Mouse (Mus musculus) megakaryocyte, embryonic 14.5 days (primary cell): ENCODE results near the gene Crtc1. TPM values are rescaled to one million over a fixed set of nuclear protein-coding genes. Genes with fewer than 3 reads are reported as not detected.

Experiments used
- H3K27me3 ChIP-seq: replicated peaks from 2 replicates; pipeline ENCODE3; 2012; ENCODE audit warnings: inconsistent platforms
- H3K36me3 ChIP-seq: replicated peaks from 2 replicates; pipeline ENCODE3; 2012; ENCODE audit warnings: low read length, inconsistent platforms, mixed read lengths
- H3K4me1 ChIP-seq: 2 replicates; pipeline ENCODE4 v1.6.1; 2012; ENCODE audit warnings: inconsistent platforms
- H3K4me3 ChIP-seq: replicated peaks from 2 replicates; pipeline ENCODE3; 2012; ENCODE audit warnings: moderate library complexity, mild to moderate bottlenecking, inconsistent platforms
- H3K9me3 ChIP-seq: 2 replicates; pipeline ENCODE4 v1.6.1; 2012; ENCODE audit warnings: inconsistent platforms
- FLI1 ChIP-seq: IDR thresholded peaks from 2 replicates; pipeline ENCODE4 v1.6.1; 2012; ENCODE audit warnings: low read length, inconsistent platforms, mixed read lengths
- GATA1 ChIP-seq: IDR thresholded peaks from 3 replicates; pipeline ENCODE4 v1.6.1; 2012; ENCODE audit warnings: mixed read lengths, low read length, inconsistent platforms, borderline replicate concordance
- polyA plus RNA-seq: library from polyadenylated mRNA; stranded (reverse); fragments of >175 nt; gene quantifications from 2 replicates; pipeline ENCODE4 v1.2.3, GENCODE M21; 2012; ENCODE audit warnings: low replicate concordance; ENCODE audit not compliant: insufficient read depth

Crtc1 gene
- polyA plus RNA-seq, 1 experiment = 17.9 TPM

DNA sequence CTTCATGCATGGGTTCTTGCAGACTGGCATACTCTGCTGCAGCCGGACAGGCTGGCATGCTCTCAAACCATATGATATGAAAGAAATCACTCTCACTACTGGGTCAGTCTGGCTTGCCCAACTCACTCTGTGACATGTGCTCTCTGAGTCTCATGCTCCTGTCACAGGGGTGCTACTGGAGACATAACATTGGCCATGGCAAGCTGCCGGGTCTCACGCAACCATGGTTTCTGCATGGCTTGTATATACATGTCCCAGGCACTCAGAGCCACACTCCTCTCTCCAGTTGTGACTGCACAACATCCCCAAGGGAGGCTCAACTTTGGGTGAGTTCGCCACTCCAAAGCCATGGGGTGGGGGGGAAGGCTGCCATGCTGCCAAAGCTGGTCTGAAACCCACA is 8.2 kb downstream of the Crtc1 start:
- peaks cover 59% of the 10 kb centered on the region for H3K36me3 ChIP-seq
- TF ChIP-seq FLI1 = no peak
- TF ChIP-seq GATA1 = no peak
- H3K9me3 ChIP-seq = no peaks in the 10 kb centered on the region
- H3K4me1 ChIP-seq = peaks cover 97% of the 10 kb centered on the region
- no peak overlapping the region for H3K4me3 ChIP-seq
- no peaks in the 10 kb centered on the region for H3K27me3 ChIP-seq

DNA sequence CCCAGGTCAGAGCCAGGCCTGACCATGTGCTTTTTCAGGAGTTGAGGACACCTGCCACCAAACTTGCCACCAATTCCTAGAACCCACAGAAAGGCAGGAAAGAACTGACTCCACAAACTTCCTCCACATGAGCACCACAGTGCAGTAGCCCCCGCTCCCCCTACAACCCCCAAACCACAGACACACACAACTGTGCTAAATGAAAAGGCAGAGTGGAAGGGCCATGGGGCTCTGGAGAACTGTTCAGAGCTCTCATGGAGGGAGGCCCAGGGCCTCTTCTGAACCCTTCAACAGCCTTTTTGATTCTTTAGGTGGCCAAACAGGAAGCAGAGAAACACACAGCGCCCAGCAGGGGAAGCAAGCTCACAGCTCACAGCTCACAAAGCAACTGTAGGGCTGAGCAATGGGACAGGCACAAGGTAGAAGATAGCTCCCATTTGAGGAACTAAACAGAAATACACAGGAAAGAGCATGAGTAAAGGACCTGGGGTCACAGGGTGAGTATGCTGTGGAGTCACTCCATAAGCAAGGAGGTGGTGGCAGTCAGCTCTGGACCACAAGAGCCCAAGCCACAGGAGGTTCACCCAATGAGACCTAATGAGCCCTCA is 13.0 kb downstream of the Crtc1 start:
- Histone ChIP-seq H3K4me1 (peaks cover 97% of the 10 kb centered on the region), H3K9me3 (no peaks in the 10 kb centered on the region), H3K27me3 (no peaks in the 10 kb centered on the region), H3K36me3 (peaks cover 40% of the 10 kb centered on the region), H3K4me3 (peak overlapping the region; percentile 4)
- no peak for TF ChIP-seq FLI1
- no peak for TF ChIP-seq GATA1

DNA sequence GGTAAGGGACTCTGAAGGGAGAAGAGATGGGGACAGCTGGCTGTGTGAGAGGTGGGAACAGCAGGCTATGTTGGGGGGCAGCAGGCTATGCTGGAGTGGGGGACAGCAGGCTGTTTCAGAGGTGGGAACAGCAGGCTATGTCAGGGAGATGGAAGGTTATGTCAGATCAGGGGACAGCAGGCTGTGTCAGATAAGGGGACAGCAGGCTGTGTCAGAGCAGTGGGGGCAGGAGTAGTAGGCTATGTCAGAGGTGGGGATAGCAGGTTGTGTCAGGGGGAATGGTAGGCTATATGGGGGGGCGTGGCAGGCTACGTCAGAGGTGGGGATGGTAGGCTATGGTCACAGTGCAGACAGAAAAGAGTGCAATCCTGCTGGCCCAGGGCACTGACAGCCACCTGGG is 16.7 kb downstream of the Crtc1 start:
- Histone ChIP-seq H3K9me3 (no peaks in the 10 kb centered on the region), H3K4me1 (peaks cover 100% of the 10 kb centered on the region), H3K36me3 (peaks cover 31% of the 10 kb centered on the region), H3K4me3 (peak overlapping the region; percentile 71), H3K27me3 (no peaks in the 10 kb centered on the region)
- no peak for TF ChIP-seq GATA1
- no peak for TF ChIP-seq FLI1

DNA sequence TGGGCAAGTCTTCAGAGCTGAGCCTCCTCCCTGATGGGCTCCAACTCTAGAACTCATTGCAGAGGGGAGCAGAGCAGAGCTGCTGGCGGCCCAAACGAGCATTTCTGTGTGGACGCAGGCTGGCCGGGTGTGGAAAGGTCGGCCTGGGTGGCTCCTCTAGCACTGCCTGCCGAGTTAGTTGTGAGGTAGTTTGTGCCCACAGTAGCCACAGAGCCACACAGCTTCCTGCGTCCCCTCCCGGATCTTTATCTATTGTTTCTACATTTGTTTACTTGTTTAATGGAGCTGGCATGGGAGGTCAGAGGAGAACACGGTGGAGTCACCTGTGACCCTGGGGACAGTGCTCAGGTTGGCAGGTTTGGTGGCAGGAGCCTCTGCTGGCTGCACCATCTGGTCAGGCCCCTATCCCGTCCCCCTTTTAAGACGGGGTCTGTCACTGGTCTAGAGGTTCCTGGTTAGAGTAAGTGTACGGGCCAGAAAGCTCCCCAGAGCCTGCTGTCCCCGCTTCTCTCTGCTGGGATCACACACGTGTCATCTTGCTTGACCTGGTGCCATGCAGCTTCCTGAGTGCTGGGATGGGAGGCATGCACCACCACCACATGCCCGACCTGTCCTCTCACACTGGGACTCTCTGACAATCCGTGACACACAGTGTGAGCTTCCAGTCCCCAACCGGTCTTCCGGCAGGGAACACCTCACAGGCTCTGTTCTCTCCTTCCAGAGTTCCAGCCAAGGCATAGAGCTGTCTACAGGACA is 17.9 kb downstream of the Crtc1 start:
- Histone ChIP-seq H3K4me1 (peaks cover 100% of the 10 kb centered on the region), H3K27me3 (no peaks in the 10 kb centered on the region), H3K9me3 (no peaks in the 10 kb centered on the region), H3K36me3 (peaks cover 35% of the 10 kb centered on the region), H3K4me3 (peak overlapping the region; percentile 35)
- TF ChIP-seq FLI1 = no peak
- TF ChIP-seq GATA1 = no peak

DNA sequence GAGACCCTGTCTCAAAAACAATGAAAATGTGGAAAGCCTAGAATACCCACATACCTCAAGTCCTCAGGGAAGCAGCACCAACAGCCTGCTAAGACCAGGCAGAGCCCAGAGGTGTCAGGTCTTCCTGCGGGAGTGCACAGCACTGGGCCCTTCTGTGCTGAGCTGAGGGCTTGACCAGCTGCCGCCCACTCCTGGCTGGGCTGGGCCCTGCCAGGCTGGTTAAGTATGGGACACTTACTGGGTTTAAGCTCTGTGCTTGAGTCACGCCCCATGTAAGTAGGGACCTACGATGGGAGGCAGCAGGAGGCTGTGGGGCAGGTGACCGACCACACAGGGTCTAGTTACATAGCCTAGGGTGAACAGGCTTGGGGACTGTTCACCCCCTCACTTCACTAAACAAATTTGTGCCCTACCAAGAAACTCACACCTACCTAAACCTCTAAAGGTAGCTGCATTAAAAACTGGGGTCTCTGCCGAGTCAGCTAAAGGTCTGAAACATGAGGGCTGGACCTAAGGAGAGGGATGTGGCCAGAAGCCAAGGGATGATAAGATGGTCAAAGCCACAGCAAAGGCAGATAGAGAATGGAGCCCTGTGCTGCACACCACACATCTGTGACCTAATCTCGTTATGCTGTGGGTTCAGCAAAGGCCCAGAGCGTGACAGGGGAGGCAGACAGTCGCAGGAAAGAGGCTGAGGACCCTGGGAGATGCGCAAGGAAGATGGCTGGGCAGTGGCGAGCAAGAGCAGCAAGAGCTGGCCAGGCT is 19.3 kb downstream of the Crtc1 start:
- no peaks in the 10 kb centered on the region for H3K9me3 ChIP-seq
- no peaks in the 10 kb centered on the region for H3K27me3 ChIP-seq
- H3K4me1 ChIP-seq = peaks cover 100% of the 10 kb centered on the region
- H3K4me3 ChIP-seq = peak overlapping the region; percentile 82
- H3K36me3 ChIP-seq = peaks cover 34% of the 10 kb centered on the region
- no peak for TF ChIP-seq FLI1
- no peak for TF ChIP-seq GATA1

DNA sequence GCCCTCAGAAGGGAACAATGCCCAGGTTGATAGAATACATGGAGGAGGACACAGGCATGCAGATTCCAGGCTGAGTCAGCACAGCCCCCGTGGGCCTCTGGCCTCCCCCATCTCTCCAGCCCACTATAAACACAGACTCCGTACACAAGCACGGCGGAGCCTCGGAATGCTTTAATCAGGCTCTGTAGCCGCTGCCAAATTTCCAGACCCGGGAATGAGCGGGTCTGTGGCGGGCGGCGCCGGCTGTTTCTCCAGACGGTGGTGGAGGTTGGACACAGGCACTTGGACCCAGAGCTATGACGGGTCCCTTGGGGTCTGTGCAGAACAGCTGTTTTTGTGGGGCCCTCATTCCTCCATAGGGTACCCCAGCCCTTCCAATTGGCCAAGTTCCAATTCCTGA is 20.4 kb downstream of the Crtc1 start:
- Histone ChIP-seq H3K27me3 (no peaks in the 10 kb centered on the region), H3K9me3 (no peaks in the 10 kb centered on the region), H3K4me1 (peaks cover 98% of the 10 kb centered on the region), H3K36me3 (peaks cover 36% of the 10 kb centered on the region), H3K4me3 (no peak overlapping the region)
- TF ChIP-seq GATA1 (no peak), FLI1 (no peak)

DNA sequence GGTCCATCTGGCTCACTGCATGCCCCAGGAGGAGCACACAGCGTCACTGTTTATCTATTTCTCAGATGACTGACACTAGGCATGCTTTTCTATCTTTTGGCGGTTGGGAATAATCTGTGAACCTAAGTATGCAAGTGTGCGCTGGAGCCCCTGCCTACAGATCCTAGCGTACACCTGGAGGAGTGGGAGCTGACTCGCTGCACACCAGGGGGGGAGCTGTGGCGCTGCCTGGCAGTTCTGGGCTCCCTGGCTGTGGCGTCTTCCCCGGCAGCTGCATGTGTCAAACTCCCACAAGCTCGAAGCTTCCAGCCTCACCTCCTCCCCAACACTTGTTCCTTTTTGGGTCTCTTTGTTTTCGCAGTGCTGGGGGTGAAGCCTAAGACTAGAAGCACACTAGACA is 21.5 kb downstream of the Crtc1 start:
- Histone ChIP-seq H3K27me3 (no peaks in the 10 kb centered on the region), H3K9me3 (no peaks in the 10 kb centered on the region), H3K4me3 (no peak overlapping the region), H3K4me1 (peaks cover 98% of the 10 kb centered on the region), H3K36me3 (peaks cover 38% of the 10 kb centered on the region)
- TF ChIP-seq GATA1 = no peak
- no peak for TF ChIP-seq FLI1

DNA sequence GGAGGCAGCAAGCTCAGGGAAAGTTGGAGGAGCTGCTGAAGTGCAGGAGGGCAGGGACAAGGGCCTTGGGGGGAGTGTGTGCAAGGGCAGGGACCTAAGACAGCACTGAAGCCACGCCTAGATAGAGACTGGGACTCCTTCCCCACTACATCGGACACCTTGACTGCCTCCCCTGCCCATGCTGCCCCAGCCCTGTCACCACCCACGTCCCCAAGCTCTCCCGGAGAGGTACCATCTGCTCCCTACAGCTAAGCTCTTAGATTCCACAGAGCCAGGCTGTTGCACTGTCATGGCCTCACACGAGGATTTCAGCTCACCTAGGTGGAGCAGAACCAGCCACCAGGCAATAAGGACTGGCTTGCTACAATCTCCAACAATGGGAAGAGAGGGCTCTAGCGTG is 22.4 kb downstream of the Crtc1 start:
- Histone ChIP-seq H3K4me1 (peaks cover 98% of the 10 kb centered on the region), H3K36me3 (peaks cover 44% of the 10 kb centered on the region), H3K9me3 (no peaks in the 10 kb centered on the region), H3K27me3 (no peaks in the 10 kb centered on the region), H3K4me3 (peak overlapping the region; percentile 29)
- TF ChIP-seq FLI1 = no peak
- TF ChIP-seq GATA1 = no peak

DNA sequence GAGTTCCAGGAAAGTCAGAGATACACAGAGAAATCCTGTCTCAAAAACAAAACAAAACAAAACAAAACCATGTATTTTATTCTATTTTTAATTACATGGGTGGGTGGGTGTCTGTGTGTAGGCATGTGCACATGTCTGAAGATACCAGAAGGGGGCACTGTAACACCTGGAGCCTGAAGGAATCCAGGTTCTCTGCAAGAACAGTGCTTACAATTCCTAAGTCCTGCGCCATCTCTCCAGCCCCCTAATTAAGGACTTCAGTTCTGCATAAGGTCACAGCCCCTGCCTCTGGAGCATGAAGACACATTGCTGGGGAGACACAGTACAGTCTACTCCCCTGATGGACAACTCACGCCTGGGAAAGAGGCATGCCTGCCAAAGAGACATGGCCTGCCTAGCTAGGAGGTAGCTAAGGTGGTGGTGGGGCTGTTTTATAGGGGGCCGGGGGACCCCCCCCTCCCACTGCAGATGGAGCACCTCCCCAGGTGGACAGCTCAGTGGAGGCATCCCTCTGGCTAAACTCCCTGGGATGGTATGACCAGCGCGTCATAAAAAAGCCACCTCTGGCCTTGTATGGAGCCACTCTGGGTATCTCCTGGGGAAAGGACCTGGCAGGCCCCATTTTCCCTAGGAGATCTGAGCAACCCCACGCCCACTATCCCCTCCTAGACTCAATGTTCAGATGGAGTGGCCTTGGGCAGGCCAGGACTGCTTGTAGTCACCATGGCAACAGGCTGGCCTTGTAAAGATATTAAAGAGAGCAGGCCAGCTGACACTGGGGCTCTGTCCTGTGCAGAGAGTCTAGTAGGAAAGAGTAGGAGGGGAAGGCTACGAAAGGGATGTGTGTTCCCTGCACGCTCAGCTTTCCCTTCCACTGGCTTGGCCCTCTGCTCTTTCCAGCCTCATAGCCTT is 23.6 kb downstream of the Crtc1 start:
- Histone ChIP-seq H3K4me3 (peak overlapping the region; percentile 1), H3K9me3 (no peaks in the 10 kb centered on the region), H3K36me3 (peaks cover 47% of the 10 kb centered on the region), H3K4me1 (peaks cover 94% of the 10 kb centered on the region), H3K27me3 (no peaks in the 10 kb centered on the region)
- TF ChIP-seq GATA1 (no peak), FLI1 (no peak)
